Mouse (Mus musculus) heart, postnatal 0 days (tissue): ENCODE measurements at regions not wholly inside any gene's neighbourhood (a gene's known extent, or its start where the extent isn't known, plus 50 kb on each side); places are given as distances from the start of the nearest gene placed in this dataset.

Experiments
- ATAC-seq: fragments of 200-750 bp; cut with Nextera tagmentation; 2 replicates; pipeline ENCODE4 v1.8.0; 2017; ENCODE audit warnings: low read depth, moderate number of reproducible peaks, moderate library complexity; ENCODE audit not compliant: insufficient read depth
- DNase-seq: peaks from one replicate; pipeline ENCODE4 v3.0.0-alpha.2; 2016; ENCODE audit warnings: low spot score
- H3K27ac ChIP-seq: fragments of 300-500 bp; sonication (generic); 2 replicates; pipeline ENCODE4 v1.5.1; 2014; ENCODE audit warnings: low read depth, mild to moderate bottlenecking
- H3K27me3 ChIP-seq: fragments of 300-500 bp; sonication (generic); 2 replicates; pipeline ENCODE4 v1.6.1; 2014; ENCODE audit warnings: low read length, mixed read lengths; ENCODE audit not compliant: control insufficient read depth, insufficient read depth
- H3K36me3 ChIP-seq: fragments of 300-500 bp; sonication (generic); replicated peaks from 2 replicates; pipeline ENCODE4 v1.6.1; 2014; ENCODE audit warnings: low read length, mixed read lengths; ENCODE audit not compliant: control insufficient read depth, insufficient read depth
- H3K4me1 ChIP-seq: fragments of 300-500 bp; sonication (generic); 2 replicates; pipeline ENCODE4 v1.6.1; 2014; ENCODE audit warnings: antibody characterized with exemption; ENCODE audit not compliant: control insufficient read depth, insufficient read depth
- H3K4me2 ChIP-seq: fragments of 300-500 bp; sonication (generic); 2 replicates; pipeline ENCODE4 v1.6.1; 2014; ENCODE audit warnings: low read depth, mild to moderate bottlenecking, low read length, moderate library complexity
- H3K4me3 ChIP-seq: fragments of 300-500 bp; sonication (generic); 2 replicates; pipeline ENCODE4 v1.5.1; 2014; ENCODE audit warnings: low read depth, low read length
- H3K9ac ChIP-seq: fragments of 300-500 bp; sonication (generic); replicated peaks from 2 replicates; pipeline ENCODE4 v1.6.1; 2014; ENCODE audit warnings: low read depth, low read length, mixed read lengths
- H3K9me3 ChIP-seq: fragments of 300-500 bp; sonication (generic); replicated peaks from 2 replicates; pipeline ENCODE4 v1.6.1; 2016; ENCODE audit warnings: low read length; ENCODE audit not compliant: control insufficient read depth
- CTCF ChIP-seq: IDR thresholded peaks from 2 replicates; pipeline ENCODE4 v1.5.1; 2016; ENCODE audit warnings: antibody characterized with exemption, control low read depth, low read depth
- EP300 ChIP-seq: IDR thresholded peaks from 2 replicates; pipeline ENCODE4 v1.6.1; 2016; ENCODE audit warnings: antibody characterized with exemption, low read depth
- WGBS: fragments of 180-500 bp; shearing (Covaris S2); extraction: QIAGEN DNeasy Blood & Tissue Kit; methylation state at CpG from one replicate; pipeline ENCODE4 v1.1.7; 2014; 5-methylcytosine and 5-hydroxymethylcytosine counted together

DNA sequence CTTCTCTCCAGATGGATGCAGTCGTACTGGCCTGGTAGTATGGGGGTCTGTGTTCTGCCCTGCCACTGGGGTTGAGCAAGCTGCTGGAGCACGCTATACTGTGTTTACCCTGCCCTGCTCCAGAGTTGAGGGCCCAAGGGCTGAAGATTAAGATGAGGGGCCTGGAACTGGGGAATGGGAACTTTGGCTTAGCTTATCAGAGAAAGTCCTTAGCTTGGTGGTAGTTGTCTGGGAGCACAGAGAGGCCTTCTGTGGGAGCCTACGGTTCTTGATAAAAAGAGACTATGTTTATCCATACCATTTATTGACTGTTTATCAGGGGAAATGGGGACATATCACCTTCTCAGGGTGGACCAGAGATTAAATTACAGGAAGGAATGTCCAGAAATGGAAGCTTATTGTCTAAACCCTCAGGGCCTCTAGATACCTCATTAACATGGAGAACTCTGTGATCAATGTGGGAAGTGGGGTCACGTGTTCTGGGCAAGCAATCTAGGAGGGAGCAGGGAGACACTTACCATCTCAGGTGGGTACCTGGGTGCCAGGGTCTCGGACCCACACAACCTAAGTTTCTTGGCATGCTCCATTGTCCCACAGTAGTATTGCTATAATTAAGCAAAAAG is 58.7 kb downstream of the Mycn start:
- H3K4me1 ChIP-seq = no peaks in the 10 kb centered on the region
- no peak for ATAC-seq
- no peak overlapping the region for H3K4me3 ChIP-seq
- DNase-seq = no peak
- no peaks in the 10 kb centered on the region for H3K9me3 ChIP-seq
- TF ChIP-seq EP300 = no peak
- H3K27ac ChIP-seq = no peak overlapping the region
- no peak overlapping the region for H3K9ac ChIP-seq
- no peak overlapping the region for H3K4me2 ChIP-seq
- no peaks in the 10 kb centered on the region for H3K36me3 ChIP-seq
- no peaks in the 10 kb centered on the region for H3K27me3 ChIP-seq
- WGBS = 76% methylated on average over 5 of the region's 5 CpGs

GRCm38 (mm10) chr12:12878031-12878430 is 63.7 kb downstream of the Mycn start:
- no peaks in the 10 kb centered on the region for H3K27me3 ChIP-seq
- H3K4me3 ChIP-seq = no peak overlapping the region
- H3K27ac ChIP-seq = no peak overlapping the region
- H3K4me1 ChIP-seq = no peaks in the 10 kb centered on the region
- H3K9ac ChIP-seq = no peak overlapping the region
- ATAC-seq (no peak), DNase-seq (no peak)
- whole genome bisulfite sequencing = 94% methylated on average over 2 of the region's 2 CpGs
- no peaks in the 10 kb centered on the region for H3K9me3 ChIP-seq
- no peaks in the 10 kb centered on the region for H3K36me3 ChIP-seq
- no peak for TF ChIP-seq EP300
- no peak for TF ChIP-seq CTCF
- no peak overlapping the region for H3K4me2 ChIP-seq

- H3K4me3 ChIP-seq = no peak overlapping the region
- H3K4me2 ChIP-seq = no peak overlapping the region
- no peaks in the 10 kb centered on the region for H3K4me1 ChIP-seq
- no peak overlapping the region for H3K27ac ChIP-seq
- DNase-seq (no peak), ATAC-seq (no peak)
- H3K9ac ChIP-seq = no peak overlapping the region
- no peaks in the 10 kb centered on the region for H3K36me3 ChIP-seq
- no peaks in the 10 kb centered on the region for H3K9me3 ChIP-seq
- TF ChIP-seq EP300 (no peak), CTCF (no peak)
- no peaks in the 10 kb centered on the region for H3K27me3 ChIP-seq
- 88% methylated on average over 5 of the region's 5 CpGs for WGBS
Measured at GRCm38 (mm10) chr12:12877539-12877938, 64.2 kb downstream of the Mycn start.

DNA sequence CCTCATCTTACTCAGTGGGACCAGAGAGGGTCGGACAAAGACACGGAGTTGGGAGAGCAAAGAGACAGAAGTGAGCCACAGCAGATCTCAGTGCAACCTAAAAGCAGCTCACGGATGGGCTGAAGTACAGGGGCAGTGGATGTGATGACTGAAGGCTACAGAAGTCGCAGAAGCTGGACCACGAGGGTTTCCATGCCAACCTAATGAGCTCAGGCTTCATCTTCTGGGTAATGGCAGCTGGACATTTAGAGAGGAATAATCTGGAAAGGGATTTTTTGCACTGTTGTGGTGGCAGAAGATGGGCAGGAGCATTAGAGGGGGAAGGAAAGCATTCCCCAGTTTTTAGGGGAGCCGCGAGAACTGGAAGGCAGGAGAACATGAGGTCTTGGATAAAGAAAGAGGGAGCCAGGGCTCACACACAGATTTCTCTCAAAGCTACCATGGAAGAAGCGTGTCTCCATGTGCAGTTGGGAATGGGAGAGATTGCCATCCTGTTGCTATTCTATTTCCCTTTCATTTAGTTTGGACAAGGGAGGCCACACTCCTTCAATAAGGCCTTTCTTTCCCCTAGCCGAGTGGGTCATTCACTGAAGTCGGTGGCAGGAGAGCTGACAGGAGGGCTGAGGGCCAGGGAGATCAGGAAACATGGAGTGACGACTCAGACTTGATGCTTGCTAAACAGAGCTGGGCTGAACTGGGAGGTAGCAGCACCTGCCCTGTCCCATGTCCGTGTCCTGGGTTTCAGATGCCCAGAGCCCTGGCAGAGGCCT is 65.6 kb downstream of the Mycn start:
- WGBS = 74% methylated on average over 12 of the region's 12 CpGs

DNA sequence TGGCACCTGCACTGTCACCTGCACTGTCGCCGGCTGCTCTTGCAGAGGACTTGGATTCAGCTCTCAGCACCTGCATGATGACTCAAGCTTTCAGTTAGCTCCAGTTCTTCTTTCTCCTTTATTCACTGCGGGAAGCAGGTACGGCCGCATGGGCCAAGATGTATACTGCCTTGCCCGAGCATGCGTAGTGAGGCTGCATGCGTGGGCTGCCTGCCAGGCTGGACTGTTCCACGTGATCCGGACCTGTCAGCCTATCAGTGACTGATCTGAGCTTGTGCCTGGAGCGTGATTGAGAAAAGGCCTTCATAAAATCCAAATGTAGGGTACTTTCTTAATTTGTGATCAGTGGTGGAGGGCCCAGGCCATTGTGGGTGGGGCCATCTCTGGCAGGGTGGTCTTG is 68.2 kb downstream of the Mycn start:
- TF ChIP-seq CTCF = no peak
- TF ChIP-seq EP300 = no peak
- no peak overlapping the region for H3K4me3 ChIP-seq
- no peaks in the 10 kb centered on the region for H3K9me3 ChIP-seq
- no peak overlapping the region for H3K9ac ChIP-seq
- no peaks in the 10 kb centered on the region for H3K27me3 ChIP-seq
- H3K4me1 ChIP-seq = no peaks in the 10 kb centered on the region
- no peak overlapping the region for H3K27ac ChIP-seq
- whole genome bisulfite sequencing = 82% methylated on average over 11 of the region's 11 CpGs
- H3K36me3 ChIP-seq = no peaks in the 10 kb centered on the region
- H3K4me2 ChIP-seq = no peak overlapping the region
- DNase-seq (no peak), ATAC-seq (no peak)

More for the DNA sequence above, 65.6 kb downstream of the Mycn start:
- no peak overlapping the region for H3K4me2 ChIP-seq
- H3K9me3 ChIP-seq = no peaks in the 10 kb centered on the region
- TF ChIP-seq CTCF = no peak
- no peak for TF ChIP-seq EP300
- no peak overlapping the region for H3K4me3 ChIP-seq
- no peaks in the 10 kb centered on the region for H3K27me3 ChIP-seq
- H3K36me3 ChIP-seq = no peaks in the 10 kb centered on the region
- no peak for DNase-seq
- no peak overlapping the region for H3K27ac ChIP-seq
- no peak overlapping the region for H3K9ac ChIP-seq
- ATAC-seq = no peak
- H3K4me1 ChIP-seq = no peaks in the 10 kb centered on the region

DNA sequence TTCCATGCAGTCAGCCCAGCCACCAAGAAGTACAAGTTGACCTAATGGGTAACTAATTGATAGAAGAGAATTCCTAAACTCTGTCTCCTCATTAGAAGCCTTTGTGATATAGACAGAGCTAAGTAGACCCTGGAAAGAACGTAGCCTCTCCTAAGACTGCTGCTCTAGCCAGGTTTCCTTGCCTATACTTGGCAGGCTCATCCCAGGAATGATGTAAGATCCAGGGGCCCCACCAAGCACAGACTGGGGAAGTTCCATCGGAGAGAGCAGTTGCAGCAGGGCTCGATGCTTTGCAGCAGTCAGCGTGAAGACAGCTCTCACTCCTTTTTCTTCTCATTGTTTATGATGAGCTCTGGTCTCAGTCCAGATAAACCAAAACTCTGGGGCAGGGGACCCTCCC is 68.7 kb downstream of the Mycn start:
- no peaks in the 10 kb centered on the region for H3K4me1 ChIP-seq
- TF ChIP-seq EP300 = no peak
- TF ChIP-seq CTCF = no peak
- H3K27ac ChIP-seq = no peak overlapping the region
- no peak overlapping the region for H3K4me3 ChIP-seq
- no peak overlapping the region for H3K4me2 ChIP-seq
- no peaks in the 10 kb centered on the region for H3K27me3 ChIP-seq
- no peaks in the 10 kb centered on the region for H3K36me3 ChIP-seq
- no peaks in the 10 kb centered on the region for H3K9me3 ChIP-seq
- ATAC-seq (no peak), DNase-seq (no peak)
- no peak overlapping the region for H3K9ac ChIP-seq
- WGBS = 41% methylated on average over 4 of the region's 4 CpGs
